Mouse (Mus musculus) E14TG2a.4 (cell line): Measurements from ENCODE around the gene Tmem88.

Experiments used
- CTCF ChIP-seq: conservative IDR thresholded peaks from 2 replicates; pipeline ENCODE4 v1.5.1; 2014; ENCODE audit warnings: low read length
- POU5F1 ChIP-seq: IDR thresholded peaks from 2 replicates; pipeline ENCODE4 v1.6.1; 2014; ENCODE audit warnings: low read length, borderline replicate concordance

DNA sequence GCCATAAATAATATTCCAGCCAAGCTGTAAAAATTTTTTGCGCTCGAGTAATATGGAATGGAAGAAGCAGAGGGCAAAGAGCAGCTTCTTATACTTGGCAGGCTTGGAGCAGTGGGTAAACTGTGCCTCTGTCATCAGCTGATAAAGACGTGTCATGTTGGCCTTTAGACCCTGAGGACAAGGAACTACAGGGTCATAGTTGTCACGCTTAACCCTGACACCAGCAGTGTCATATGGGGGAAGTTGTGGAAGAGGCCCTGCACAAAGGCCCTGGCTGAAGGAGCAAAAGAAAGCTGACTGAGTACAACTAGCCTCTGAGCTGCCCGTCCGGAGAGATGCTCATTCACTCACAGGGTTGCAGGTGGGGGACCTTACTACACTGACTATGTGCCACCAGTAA lies 25.9 kb upstream of the Tmem88 start:
- TF ChIP-seq CTCF, result no peak
- TF ChIP-seq POU5F1, result no peak
